Mouse (Mus musculus): Measurements from ENCODE around the gene Washc2. TPM values are rescaled to one million over a fixed set of nuclear protein-coding genes. Genes with fewer than 3 reads are reported as not detected.

The Washc2 gene
- 93.9 and 97.1 TPM in 2 replicates for polyA plus RNA-seq (2012; rRNA removed)

DNA sequence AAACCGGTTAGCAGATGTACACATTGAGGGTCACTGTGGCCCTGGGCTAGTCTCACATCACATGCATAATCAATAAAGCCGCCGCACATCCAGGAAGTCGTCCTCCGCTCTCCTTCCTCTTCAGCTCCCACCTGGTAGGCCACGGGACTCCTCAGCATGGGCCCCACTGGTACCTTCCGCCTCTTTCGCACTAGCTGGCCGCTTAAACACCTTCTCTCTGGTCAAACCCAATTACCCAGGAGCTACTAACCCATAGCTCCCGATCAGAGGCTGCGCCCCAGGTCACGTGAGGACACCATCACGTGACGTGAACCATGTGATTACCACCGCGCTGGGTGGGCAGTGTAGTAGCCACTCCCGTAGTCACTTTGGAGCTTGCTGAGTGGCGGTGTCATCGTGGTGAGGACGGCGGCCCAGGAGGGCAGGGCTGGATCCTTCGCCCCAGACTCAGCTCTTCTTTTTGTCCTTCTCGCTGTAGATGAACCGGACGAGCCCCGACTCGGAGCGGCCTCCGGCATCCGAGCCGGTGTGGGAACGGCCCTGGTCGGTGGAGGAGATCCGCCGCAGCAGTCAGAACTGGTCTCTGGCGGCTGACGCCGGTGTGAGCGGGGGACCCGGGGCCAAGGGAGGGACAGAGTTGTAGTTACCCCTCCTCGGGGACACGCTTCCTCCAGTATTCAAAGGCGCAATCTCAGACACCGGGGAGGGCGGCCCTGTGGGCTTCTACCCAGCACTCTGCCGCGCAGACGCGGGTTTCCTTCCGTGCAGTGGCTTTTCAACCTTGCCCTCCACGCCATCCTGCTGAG is at the start of gene Washc2:
TSS of gene Washc2 (plus strand) at position 310 of the 806 bp plus-strand sequence.

DNA sequence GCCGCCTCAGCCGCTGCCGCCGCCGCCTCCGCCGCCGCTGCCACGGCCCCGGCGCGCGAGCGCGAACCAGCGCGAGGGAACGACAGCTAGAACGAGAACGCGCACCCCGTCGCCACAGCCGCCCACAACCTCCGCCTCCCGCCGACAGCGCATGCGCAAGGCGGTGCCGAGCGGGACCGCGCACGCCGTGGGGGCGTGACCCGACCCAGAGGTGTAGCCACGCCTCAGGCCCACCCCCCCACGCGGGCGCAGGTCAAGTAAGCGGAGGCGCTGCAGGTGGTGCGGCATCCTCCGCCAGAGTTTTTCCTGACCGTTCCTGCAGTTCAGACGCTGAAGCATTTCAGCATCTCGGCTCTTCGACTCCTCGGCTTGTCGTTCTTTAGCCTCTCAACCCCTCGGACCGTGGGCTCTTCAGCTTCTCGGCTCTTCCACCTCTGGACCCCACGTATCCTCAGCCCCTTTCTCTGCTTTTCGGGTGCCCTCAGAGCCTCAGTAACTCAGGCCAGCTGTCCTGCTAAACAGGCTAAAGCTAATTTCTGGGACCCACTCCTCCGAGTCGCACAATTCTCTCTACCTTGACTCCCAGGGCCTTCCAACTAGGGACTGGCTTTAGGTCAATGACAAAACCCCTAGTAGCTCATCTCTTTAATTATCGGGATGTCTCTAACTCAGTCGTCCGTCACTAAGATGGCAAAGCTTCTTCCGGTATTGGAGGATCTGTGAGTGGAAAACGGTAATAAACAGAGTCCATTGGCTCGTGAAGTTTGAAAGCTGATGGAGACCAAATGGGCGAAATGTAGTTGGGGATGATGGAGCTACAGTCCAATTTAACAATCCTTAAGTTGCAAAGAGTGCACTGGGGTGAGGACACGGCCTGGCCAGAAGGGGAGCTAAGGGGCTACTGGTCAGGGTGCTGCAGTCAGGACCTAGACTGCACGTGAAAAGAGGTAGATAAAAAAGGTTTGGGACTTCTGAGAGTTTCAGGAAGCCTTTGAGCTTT is 14.1 kb upstream of the Washc2 start, which contains the start of gene Tmcc1:
TSS of gene Tmcc1 (minus strand) at position 93 of the 1,000 bp plus-strand sequence.

DNA sequence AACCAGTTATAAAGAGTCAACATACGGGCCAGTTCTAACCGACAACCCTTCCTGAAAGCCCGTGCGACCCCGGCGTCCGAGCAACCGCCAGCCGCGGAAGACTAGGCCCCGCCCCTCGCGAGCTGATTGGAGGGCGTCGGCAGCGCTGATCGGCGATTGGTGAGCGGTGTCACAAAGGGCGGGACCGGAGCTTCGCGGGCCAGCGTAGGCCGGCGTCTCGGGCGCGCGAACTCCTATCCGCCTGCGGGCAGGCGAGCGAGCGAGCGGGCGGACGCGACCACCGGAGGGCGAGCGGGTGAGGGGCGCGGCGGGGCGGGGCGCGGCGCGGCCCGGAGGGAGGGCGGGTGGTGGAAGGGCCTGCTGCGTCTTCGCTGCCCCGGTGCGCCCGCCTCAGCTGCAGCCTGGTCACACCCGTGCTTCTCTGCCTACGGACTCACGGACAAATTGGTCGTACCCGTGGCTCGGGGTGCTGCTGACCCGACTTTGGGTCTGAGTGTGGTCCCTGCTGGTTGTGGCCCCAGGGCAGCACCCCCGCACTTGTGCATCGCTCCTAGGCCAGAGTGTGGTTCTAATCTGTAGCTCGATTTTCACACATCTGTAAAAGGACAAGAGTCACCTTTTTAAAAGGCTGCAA is 56.3 kb downstream of the Washc2 start, which contains the start of gene Zfand4:
TSS of gene Zfand4 (plus strand) at position 205 of the 634 bp plus-strand sequence.

Other genes starting within 250 kb of the Washc2 start
- 19.0 and 46.7 TPM in 2 replicates for gene Plxnd1, start 213.0 kb upstream of the Washc2 start, polyA plus RNA-seq (2012; rRNA removed)
- gene Tmcc1, start 14.6 kb upstream of the Washc2 start, polyA plus RNA-seq (2012; rRNA removed) = 27.2 and 30.6 TPM in 2 replicates
- gene Zfand4, start 56.2 kb downstream of the Washc2 start, polyA plus RNA-seq (2012; rRNA removed) = 6.0 and 8.1 TPM in 2 replicates
- gene March8, start 130.0 kb downstream of the Washc2 start, polyA plus RNA-seq (2012; rRNA removed) = 59.2 and 68.2 TPM in 2 replicates